Mouse (Mus musculus) embryonic fibroblast, embryonic 13.5 days (primary cell): ENCODE data around the gene Ift22. TPM values are rescaled to one million over a fixed set of nuclear protein-coding genes. Genes with fewer than 3 reads are reported as not detected.

Experiments used
- H3K27ac ChIP-seq: 2 replicates; pipeline ENCODE4 v1.5.1; 2012; ENCODE audit warnings: low read length, control low read depth, inconsistent platforms; ENCODE audit not compliant: insufficient read depth
- H3K4me1 ChIP-seq: 2 replicates; pipeline ENCODE4 v1.6.1; 2011; ENCODE audit warnings: low read length; ENCODE audit not compliant: control insufficient read depth, insufficient read depth
- H3K4me3 ChIP-seq: 2 replicates; pipeline ENCODE4 v1.5.1; 2011; ENCODE audit warnings: mild to moderate bottlenecking, control low read depth, low read length; ENCODE audit not compliant: insufficient read depth
- CTCF ChIP-seq: IDR thresholded peaks from 2 replicates; pipeline ENCODE4 v1.5.1; 2011; ENCODE audit warnings: mild to moderate bottlenecking, control low read depth, low read length, moderate library complexity, borderline replicate concordance; ENCODE audit not compliant: insufficient read depth
- POLR2A ChIP-seq: IDR thresholded peaks from 2 replicates; pipeline ENCODE4 v1.6.1; 2011; ENCODE audit warnings: low read depth, mild to moderate bottlenecking, control low read depth, low read length, moderate library complexity
- polyA plus RNA-seq: library from polyadenylated mRNA; stranded (reverse); fragments of >200 nt; gene quantifications from 2 replicates; pipeline ENCODE4 v1.2.4, GENCODE M21; 2011; ENCODE audit warnings: low read depth; ENCODE audit not compliant: missing spikeins, insufficient read length

The Ift22 gene
- polyA plus RNA-seq, 1 experiment, result 32.3 TPM

- TF ChIP-seq POLR2A (no peak), CTCF (no peak)
- no peaks in the 10 kb centered on the region; the same call in 1 of the 2 replicates for H3K4me1 ChIP-seq
- H3K27ac ChIP-seq, result no peak overlapping the region
- no peak overlapping the region for H3K4me3 ChIP-seq
Observed at GRCm38 (mm10) chr5:136880101-136880500, 27.8 kb upstream of the Ift22 start.

GRCm38 (mm10) chr5:136881380-136882009, 26.5 kb upstream of the Ift22 start:
- H3K4me1 ChIP-seq, result no peaks in the 10 kb centered on the region; the same call in 1 of the 2 replicates
- H3K4me3 ChIP-seq, result no peak overlapping the region
- TF ChIP-seq CTCF (peak; percentile 93), POLR2A (no peak)

GRCm38 (mm10) chr5:136882055-136882787, 25.7 kb upstream of the Ift22 start:
- H3K27ac ChIP-seq, result no peak overlapping the region
- peak overlapping the region; percentile 3; the same call in 1 of the 2 replicates for H3K4me3 ChIP-seq
- H3K4me1 ChIP-seq, result no peaks in the 10 kb centered on the region; the same call in 1 of the 2 replicates
- TF ChIP-seq CTCF, result no peak
- TF ChIP-seq POLR2A, result no peak

More at GRCm38 (mm10) chr5:136881380-136882009, 26.5 kb upstream of the Ift22 start:
- H3K27ac ChIP-seq, result no peak overlapping the region

- no peak for TF ChIP-seq CTCF
- TF ChIP-seq POLR2A, result no peak
- peak within 1 kb of the TSS; percentile 3; the same call in 1 of the 2 replicates for H3K4me3 ChIP-seq
- no peaks in the 10 kb centered on the region; the same call in 1 of the 2 replicates for H3K4me1 ChIP-seq
- no peak within 1 kb of the TSS for H3K27ac ChIP-seq
Observed at GRCm38 (mm10) chr5:136882788-136883439, 25.0 kb upstream of the Ift22 start, which contains the start of gene Col26a1. TSS of gene Col26a1 (minus strand) at chr5:136883209.

DNA sequence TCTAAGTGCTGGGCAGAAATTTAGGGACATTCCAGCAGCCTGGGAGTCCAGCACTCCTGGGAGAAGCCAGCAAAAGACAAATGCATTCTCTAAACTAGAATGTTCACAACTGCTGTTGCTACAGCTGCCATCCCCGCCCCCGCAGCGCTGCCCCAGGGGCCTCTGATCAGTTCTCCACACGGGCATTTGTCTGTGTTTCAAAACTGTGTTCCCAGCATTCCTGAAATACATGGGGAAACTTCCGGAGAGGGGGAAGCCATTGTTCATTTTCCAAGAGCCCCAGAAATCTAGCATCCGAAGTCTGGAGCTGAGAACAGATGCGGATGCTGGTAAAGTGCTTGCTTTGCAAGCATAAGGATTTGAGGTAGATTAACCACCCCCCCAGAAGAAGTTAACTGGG, 21.0 kb upstream of the Ift22 start:
- no peak overlapping the region for H3K4me3 ChIP-seq
- peaks cover 5% of the 10 kb centered on the region for H3K4me1 ChIP-seq
- H3K27ac ChIP-seq, result no peak overlapping the region
- TF ChIP-seq POLR2A (no peak), CTCF (no peak)

DNA sequence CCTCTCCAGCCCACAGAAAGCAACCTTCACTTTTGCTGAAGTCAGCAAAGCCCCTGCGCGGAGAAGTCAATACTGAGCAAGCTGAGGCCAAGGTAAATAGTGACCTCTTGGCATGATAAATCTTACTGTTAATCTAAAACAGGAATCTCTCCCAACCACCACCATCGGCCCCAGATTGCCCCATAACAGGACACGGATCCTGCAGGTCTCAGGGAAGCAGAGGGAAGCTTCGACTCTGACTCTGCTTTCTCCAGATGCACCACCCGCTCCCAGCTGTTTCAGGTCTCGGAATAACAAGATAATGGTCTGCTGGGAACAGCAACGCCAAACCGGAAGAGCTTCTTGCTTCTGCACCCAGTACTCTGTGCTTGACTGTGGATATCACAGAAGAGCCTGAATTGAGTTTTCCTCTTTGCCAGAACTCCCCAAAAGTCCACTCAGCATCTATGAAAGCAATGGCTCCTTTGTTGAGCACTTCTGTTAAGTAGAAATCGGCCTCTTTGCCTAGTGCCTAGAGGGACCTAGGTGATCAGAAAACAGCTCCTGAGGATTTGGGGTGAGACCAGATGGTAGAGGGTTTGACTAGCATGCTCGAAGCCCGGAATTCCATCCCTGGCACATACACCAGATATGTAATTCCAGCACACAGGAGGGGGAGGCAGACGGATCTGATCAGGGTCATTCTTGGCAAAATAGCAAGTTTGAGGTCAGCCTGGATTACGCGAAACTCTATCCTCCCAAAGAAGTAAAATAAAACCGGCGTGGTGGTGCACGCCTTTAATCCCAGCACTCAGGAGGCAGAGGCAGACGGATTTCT, 19.2 kb upstream of the Ift22 start:
- H3K27ac ChIP-seq, result no peak overlapping the region
- TF ChIP-seq CTCF, result no peak
- no peak for TF ChIP-seq POLR2A
- H3K4me3 ChIP-seq, result no peak overlapping the region
- peaks cover 5% of the 10 kb centered on the region; the same call in 1 of the 2 replicates for H3K4me1 ChIP-seq

GRCm38 (mm10) chr5:136894840-136895528, 13.0 kb upstream of the Ift22 start:
- Histone ChIP-seq H3K27ac (no peak overlapping the region), H3K4me3 (no peak overlapping the region)
- TF ChIP-seq CTCF, result no peak
- no peak for TF ChIP-seq POLR2A

DNA sequence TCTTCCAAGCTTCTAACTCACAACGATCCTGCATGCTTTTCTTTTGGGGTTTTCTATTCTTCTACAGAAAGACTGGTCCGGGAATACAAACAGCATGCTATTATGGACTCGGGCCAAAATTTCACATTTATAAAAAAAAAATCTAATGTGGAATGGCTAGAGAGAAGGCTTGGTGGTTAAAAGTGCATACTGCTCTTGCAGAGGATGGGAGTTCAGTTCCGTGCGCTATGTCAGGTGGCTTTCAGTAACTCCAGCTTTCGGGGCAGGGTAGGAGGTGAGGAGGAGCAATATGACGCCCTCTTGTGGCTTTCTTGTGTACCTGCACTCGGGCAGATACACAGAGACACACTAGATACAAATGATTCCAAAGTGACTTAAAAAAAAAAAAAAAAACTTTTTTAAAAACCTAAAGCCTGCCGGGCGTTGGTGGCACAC, 12.4 kb upstream of the Ift22 start:
- TF ChIP-seq POLR2A (no peak), CTCF (no peak)
- no peaks in the 10 kb centered on the region for H3K4me1 ChIP-seq
- H3K27ac ChIP-seq, result no peak overlapping the region
- no peak overlapping the region for H3K4me3 ChIP-seq

More at GRCm38 (mm10) chr5:136894840-136895528, 13.0 kb upstream of the Ift22 start:
- H3K4me1 ChIP-seq, result no peaks in the 10 kb centered on the region
